Mouse (Mus musculus): ENCODE results near the gene Aldh1l1. TPM values are rescaled to one million over a fixed set of nuclear protein-coding genes. Genes with fewer than 3 reads are reported as not detected.
A peak's percentile ranks its signal among the peaks of the same experiment; 100 is the strongest.

Gene Aldh1l1
- total RNA-seq, 2 experiments from 2014 or later, result 70.6 to 81.5 TPM

- no peak for DNase-seq (ENCODE audit: low spot score in 2 of 2)
These were observed 91.9 kb downstream of the Aldh1l1 start for GRCm38 (mm10) chr6:90578174-90578573.

- no peak for DNase-seq (ENCODE audit: low spot score in 2 of 2)
These were observed 96.1 kb downstream of the Aldh1l1 start for GRCm38 (mm10) chr6:90582331-90582730.

- no peak for DNase-seq (ENCODE audit: low spot score in 2 of 2)
These were observed 101.9 kb downstream of the Aldh1l1 start for GRCm38 (mm10) chr6:90588113-90588512.

GRCm38 (mm10) chr6:90590707-90591106, 104.5 kb downstream of the Aldh1l1 start:
- DNase-seq (ENCODE audit: low spot score in 2 of 2), result no peak

GRCm38 (mm10) chr6:90594972-90595371, 108.7 kb downstream of the Aldh1l1 start:
- no peak for DNase-seq (ENCODE audit: low spot score in 2 of 2)

- DNase-seq (ENCODE audit: low spot score in 2 of 2), result no peak
These were observed 110.8 kb downstream of the Aldh1l1 start for GRCm38 (mm10) chr6:90597060-90597459.

- no peak for DNase-seq (ENCODE audit: low spot score in 2 of 2)
These were observed 111.4 kb downstream of the Aldh1l1 start for GRCm38 (mm10) chr6:90597592-90597991.

GRCm38 (mm10) chr6:90598197-90598596, 112.0 kb downstream of the Aldh1l1 start:
- DNase-seq (ENCODE audit: low spot score in 2 of 2), result no peak

GRCm38 (mm10) chr6:90600351-90600750, 114.1 kb downstream of the Aldh1l1 start:
- DNase-seq (ENCODE audit: low spot score in 2 of 2), result no peak

GRCm38 (mm10) chr6:90601736-90602135, 115.5 kb downstream of the Aldh1l1 start:
- DNase-seq (ENCODE audit: low spot score in 2 of 2), result no peak

- DNase-seq (ENCODE audit: low spot score in 2 of 2), result no peak
These were observed 116.1 kb downstream of the Aldh1l1 start for GRCm38 (mm10) chr6:90602304-90602703.

GRCm38 (mm10) chr6:90603126-90603525, 116.9 kb downstream of the Aldh1l1 start:
- DNase-seq (ENCODE audit: low spot score in 2 of 2), result no peak

- DNase-seq (ENCODE audit: low spot score in 2 of 2), result no peak
These were observed 117.9 kb downstream of the Aldh1l1 start for GRCm38 (mm10) chr6:90604130-90604529.

GRCm38 (mm10) chr6:90604533-90605297, 118.5 kb downstream of the Aldh1l1 start, which contains the start of gene Slc41a3:
Slc41a3 (plus strand) TSS chr6:90604725.
- DNase-seq (ENCODE audit: low spot score in 2 of 2), result peak; percentile 81 to 89

GRCm38 (mm10) chr6:90605298-90605665, 119.1 kb downstream of the Aldh1l1 start:
- no peak for DNase-seq (ENCODE audit: low spot score in 2 of 2)

- DNase-seq (ENCODE audit: low spot score in 2 of 2), result peak in 1 of 2 experiments; percentile 40
These were observed 120.3 kb downstream of the Aldh1l1 start for GRCm38 (mm10) chr6:90606538-90606937.

GRCm38 (mm10) chr6:90607196-90607595, 121.0 kb downstream of the Aldh1l1 start:
- no peak for DNase-seq (ENCODE audit: low spot score in 2 of 2)

- no peak for DNase-seq (ENCODE audit: low spot score in 2 of 2)
These were observed 122.0 kb downstream of the Aldh1l1 start for GRCm38 (mm10) chr6:90608186-90608585.

GRCm38 (mm10) chr6:90610248-90610647, 124.0 kb downstream of the Aldh1l1 start:
- DNase-seq (ENCODE audit: low spot score in 2 of 2), result no peak

- DNase-seq (ENCODE audit: low spot score in 2 of 2), result no peak
These were observed 127.0 kb downstream of the Aldh1l1 start for GRCm38 (mm10) chr6:90613277-90613676.

- no peak for DNase-seq (ENCODE audit: low spot score in 2 of 2)
These were observed 129.1 kb downstream of the Aldh1l1 start for GRCm38 (mm10) chr6:90615362-90615761.

GRCm38 (mm10) chr6:90615991-90616390, 129.8 kb downstream of the Aldh1l1 start:
- DNase-seq (ENCODE audit: low spot score in 2 of 2), result no peak

- no peak for DNase-seq (ENCODE audit: low spot score in 2 of 2)
These were observed 130.3 kb downstream of the Aldh1l1 start for GRCm38 (mm10) chr6:90616481-90616880.

All from adrenal gland, postnatal 4 days (tissue).